Mouse (Mus musculus): ENCODE measurements at regions not wholly inside any gene's neighbourhood (a gene's known extent, or its start where the extent isn't known, plus 50 kb on each side); places are given as distances from the start of the nearest gene placed in this dataset.

DNA sequence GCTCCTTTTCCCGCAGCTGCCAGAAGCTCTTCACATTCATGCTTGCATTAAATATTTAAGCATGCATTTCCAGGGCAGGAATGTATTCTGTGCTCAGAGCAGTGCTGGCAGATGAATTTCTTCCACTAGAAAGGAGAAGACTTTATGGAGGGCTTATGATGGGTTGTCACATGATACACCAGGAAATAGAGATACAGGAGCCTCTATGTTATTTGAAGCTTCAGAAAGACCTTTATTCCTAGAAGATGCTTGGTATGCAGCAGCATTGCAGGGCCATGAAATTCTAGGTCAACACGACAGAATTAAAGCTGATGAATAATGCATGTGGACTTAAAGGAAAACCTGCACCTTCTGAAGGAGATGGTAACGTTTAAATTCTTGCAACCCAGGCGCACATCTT, 212.1 kb downstream of the Adgrg6 start:
- Histone ChIP-seq H3ac (ENCODE audit: control insufficient read depth, insufficient read length, low read depth) (no peak overlapping the region), H3K27me3 (ENCODE audit: control insufficient read depth, insufficient read depth, insufficient read length) (no peaks in the 10 kb centered on the region), H3K36me3 (ENCODE audit: control insufficient read depth, insufficient read depth) (no peaks in the 10 kb centered on the region), H3K79me3 (ENCODE audit: low read depth) (no peaks in the 10 kb centered on the region), H3K79me2 (ENCODE audit: control insufficient read depth, insufficient read depth) (no peaks in the 10 kb centered on the region), H3K4me3 (ENCODE audit: insufficient read depth, poor library complexity, severe bottlenecking) (no peak overlapping the region)
- no peak for TF ChIP-seq FOSL1 (IDR thresholded peaks at IDR 0.05; ENCODE audit: insufficient read depth, low read length, poor library complexity, severe bottlenecking)
- no peak for TF ChIP-seq USF1 (IDR thresholded peaks at IDR 0.05; ENCODE audit: low read depth)
- no peak for TF ChIP-seq MYOG (IDR thresholded peaks at IDR 0.05; ENCODE audit: control insufficient read depth, extremely low read depth, insufficient read length)

DNA sequence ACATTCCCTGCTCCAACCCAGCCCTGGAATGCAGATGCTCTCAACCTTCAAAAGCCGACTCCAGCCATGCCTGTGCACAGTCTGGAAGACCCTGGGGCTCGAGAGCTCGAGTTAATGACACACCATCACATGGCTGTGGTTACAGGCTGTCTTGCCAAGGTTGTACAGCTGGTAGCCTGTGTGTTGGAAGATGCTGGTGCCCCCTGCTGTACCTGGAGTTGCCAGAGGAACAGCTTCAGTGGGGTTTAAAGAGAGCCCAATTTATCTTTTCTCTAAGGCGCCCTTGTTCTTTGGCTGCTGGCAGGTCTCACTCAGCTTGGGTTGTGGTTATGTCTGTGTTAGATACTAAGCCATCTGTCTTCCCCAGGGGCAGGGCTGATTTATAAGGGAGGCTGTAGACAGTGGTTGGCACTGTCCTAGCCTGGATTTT, 212.8 kb downstream of the Adgrg6 start:
- Histone ChIP-seq H3K79me3 (ENCODE audit: low read depth) (no peaks in the 10 kb centered on the region), H3ac (ENCODE audit: control insufficient read depth, insufficient read length, low read depth) (no peak overlapping the region), H3K36me3 (ENCODE audit: control insufficient read depth, insufficient read depth) (no peaks in the 10 kb centered on the region), H3K4me3 (ENCODE audit: insufficient read depth, poor library complexity, severe bottlenecking) (no peak overlapping the region), H3K79me2 (ENCODE audit: control insufficient read depth, insufficient read depth) (no peaks in the 10 kb centered on the region), H3K27me3 (ENCODE audit: control insufficient read depth, insufficient read depth, insufficient read length) (no peaks in the 10 kb centered on the region)
- TF ChIP-seq USF1 (IDR thresholded peaks at IDR 0.05; ENCODE audit: low read depth) = no peak
- TF ChIP-seq MYOD1 (IDR thresholded peaks at IDR 0.05; ENCODE audit: control insufficient read depth, insufficient read length, low read depth) = peak; percentile 7
- TF ChIP-seq CTCF (IDR thresholded peaks at IDR 0.05; ENCODE audit: control insufficient read depth, insufficient read depth, insufficient read length) = no peak
- no peak for TF ChIP-seq CEBPB (IDR thresholded peaks at IDR 0.05; ENCODE audit: low read depth)

DNA sequence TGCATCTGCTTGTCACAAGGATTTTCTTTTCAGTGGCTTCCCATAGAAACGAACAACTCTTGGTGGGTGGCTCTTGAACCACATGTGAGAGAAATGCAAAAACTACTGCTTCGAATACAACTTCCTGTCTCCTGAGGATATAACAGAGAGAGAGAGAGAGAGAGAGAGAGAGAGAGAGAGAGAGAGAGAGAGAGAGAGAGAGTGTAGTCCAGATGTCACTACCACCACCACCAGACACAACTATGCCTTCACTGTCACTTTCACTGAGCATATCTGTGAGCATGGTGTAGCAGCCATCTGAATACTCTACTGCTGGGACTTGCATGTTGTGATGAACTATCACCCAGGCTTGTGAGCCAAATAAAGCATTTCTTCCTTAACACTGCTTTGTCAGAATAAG, 216.6 kb downstream of the Adgrg6 start:
- Histone ChIP-seq H3K36me3 (ENCODE audit: control insufficient read depth, insufficient read depth) (no peaks in the 10 kb centered on the region), H3K4me3 (ENCODE audit: insufficient read depth, poor library complexity, severe bottlenecking) (no peak overlapping the region), H3K79me2 (ENCODE audit: control insufficient read depth, insufficient read depth) (no peaks in the 10 kb centered on the region), H3K79me3 (ENCODE audit: low read depth) (no peaks in the 10 kb centered on the region), H3K27me3 (ENCODE audit: control insufficient read depth, insufficient read depth, insufficient read length) (no peaks in the 10 kb centered on the region), H3ac (ENCODE audit: control insufficient read depth, insufficient read length, low read depth) (no peak overlapping the region)
- TF ChIP-seq CEBPB (IDR thresholded peaks at IDR 0.05; ENCODE audit: low read depth) (no peak), MYOD1 (IDR thresholded peaks at IDR 0.05; ENCODE audit: control insufficient read depth, insufficient read length, low read depth) (no peak), MYOG (IDR thresholded peaks at IDR 0.05; ENCODE audit: control insufficient read depth, extremely low read depth, insufficient read length) (no peak), MAX (IDR thresholded peaks at IDR 0.05) (no peak), FOSL1 (IDR thresholded peaks at IDR 0.05; ENCODE audit: insufficient read depth, low read length, poor library complexity, severe bottlenecking) (no peak), CTCF (IDR thresholded peaks at IDR 0.05; ENCODE audit: control insufficient read depth, insufficient read depth, insufficient read length) (no peak)

DNA sequence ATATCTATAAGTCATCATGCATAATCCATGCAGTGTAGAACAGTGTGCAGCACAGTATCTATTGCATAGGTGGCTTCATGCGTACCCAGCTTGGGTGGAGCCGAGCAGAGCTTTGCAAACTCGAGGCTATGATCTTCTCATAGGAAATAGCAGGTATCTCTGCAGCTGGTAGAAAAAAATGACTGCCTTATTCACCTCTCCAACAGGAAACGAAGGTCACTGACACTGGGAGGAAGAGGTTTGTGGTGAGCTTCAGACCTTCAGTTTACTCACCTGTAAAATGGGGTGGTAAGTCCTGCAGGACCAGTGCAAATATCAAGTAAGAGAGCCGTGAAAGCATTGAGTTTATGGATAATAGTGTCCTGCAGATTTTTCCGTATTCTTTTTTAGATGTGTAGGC, 219.2 kb downstream of the Adgrg6 start:
- TF ChIP-seq MAX (IDR thresholded peaks at IDR 0.05) (no peak), USF1 (IDR thresholded peaks at IDR 0.05; ENCODE audit: low read depth) (no peak), MYOD1 (IDR thresholded peaks at IDR 0.05; ENCODE audit: control insufficient read depth, insufficient read length, low read depth) (no peak), CTCF (IDR thresholded peaks at IDR 0.05; ENCODE audit: control insufficient read depth, insufficient read depth, insufficient read length) (no peak), CEBPB (IDR thresholded peaks at IDR 0.05; ENCODE audit: low read depth) (no peak)
- Histone ChIP-seq H3K27me3 (ENCODE audit: control insufficient read depth, insufficient read depth, insufficient read length) (no peaks in the 10 kb centered on the region), H3K4me3 (ENCODE audit: insufficient read depth, poor library complexity, severe bottlenecking) (no peak overlapping the region), H3K36me3 (ENCODE audit: control insufficient read depth, insufficient read depth) (no peaks in the 10 kb centered on the region), H3K79me3 (ENCODE audit: low read depth) (no peaks in the 10 kb centered on the region), H3ac (ENCODE audit: control insufficient read depth, insufficient read length, low read depth) (no peak overlapping the region), H3K79me2 (ENCODE audit: control insufficient read depth, insufficient read depth) (no peaks in the 10 kb centered on the region)

DNA sequence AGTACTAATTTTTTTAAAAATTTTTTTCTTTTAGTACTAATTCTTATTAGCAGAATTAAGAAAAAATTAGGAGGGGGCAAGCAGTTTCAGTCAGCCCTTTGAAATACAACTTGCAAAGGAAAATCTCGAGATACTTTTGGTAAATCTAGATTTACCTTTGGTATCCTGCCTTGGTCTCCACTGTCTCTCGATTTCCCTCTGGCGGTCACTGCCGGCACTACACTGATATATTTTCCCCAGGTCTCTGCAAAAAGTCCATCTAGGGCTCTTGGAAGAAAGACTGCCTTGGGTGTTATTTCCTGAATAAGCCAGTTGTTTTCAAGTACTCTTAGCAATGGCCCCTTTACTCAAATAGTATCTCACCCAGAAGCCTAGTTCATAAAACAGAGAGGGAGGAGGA, 224.0 kb downstream of the Adgrg6 start:
- no peak overlapping the region for H3K4me3 ChIP-seq (ENCODE audit: insufficient read depth, poor library complexity, severe bottlenecking)
- no peaks in the 10 kb centered on the region for H3K79me2 ChIP-seq (ENCODE audit: control insufficient read depth, insufficient read depth)
- no peaks in the 10 kb centered on the region for H3K36me3 ChIP-seq (ENCODE audit: control insufficient read depth, insufficient read depth)
- no peaks in the 10 kb centered on the region for H3K27me3 ChIP-seq (ENCODE audit: control insufficient read depth, insufficient read depth, insufficient read length)
- TF ChIP-seq CTCF (IDR thresholded peaks at IDR 0.05; ENCODE audit: control insufficient read depth, insufficient read depth, insufficient read length) (peak; percentile 38), USF1 (IDR thresholded peaks at IDR 0.05; ENCODE audit: low read depth) (no peak)
- H3ac ChIP-seq (ENCODE audit: control insufficient read depth, insufficient read length, low read depth) = no peak overlapping the region
- no peaks in the 10 kb centered on the region for H3K79me3 ChIP-seq (ENCODE audit: low read depth)

DNA sequence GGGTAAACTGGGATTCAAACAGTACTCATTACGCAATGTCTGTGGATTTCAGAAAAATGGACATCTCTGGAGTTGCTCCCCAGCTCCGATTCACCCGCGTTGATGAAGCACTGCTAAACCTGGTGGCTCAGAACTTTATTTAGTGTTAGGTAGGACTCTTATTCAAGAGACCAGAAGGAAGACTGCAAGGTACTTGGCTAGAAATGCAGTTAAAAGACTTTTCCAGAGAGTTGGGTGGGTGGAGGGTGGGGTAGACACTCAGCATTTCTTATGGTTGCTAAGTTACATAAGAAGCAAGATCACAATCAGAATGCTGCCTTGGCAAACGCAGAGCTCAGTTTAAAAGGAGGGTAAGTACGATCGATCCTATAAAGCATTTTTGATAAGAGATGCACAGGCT, 230.2 kb downstream of the Adgrg6 start:
- Histone ChIP-seq H3K79me3 (ENCODE audit: low read depth) (no peaks in the 10 kb centered on the region), H3K4me3 (ENCODE audit: insufficient read depth, poor library complexity, severe bottlenecking) (no peak overlapping the region), H3K79me2 (ENCODE audit: control insufficient read depth, insufficient read depth) (no peaks in the 10 kb centered on the region), H3K27me3 (ENCODE audit: control insufficient read depth, insufficient read depth, insufficient read length) (no peaks in the 10 kb centered on the region), H3K36me3 (ENCODE audit: control insufficient read depth, insufficient read depth) (no peaks in the 10 kb centered on the region), H3ac (ENCODE audit: control insufficient read depth, insufficient read length, low read depth) (no peak overlapping the region)
- TF ChIP-seq CEBPB (IDR thresholded peaks at IDR 0.05; ENCODE audit: low read depth) (peak; percentile 21), MYOD1 (IDR thresholded peaks at IDR 0.05; ENCODE audit: control insufficient read depth, insufficient read length, low read depth) (no peak)

DNA sequence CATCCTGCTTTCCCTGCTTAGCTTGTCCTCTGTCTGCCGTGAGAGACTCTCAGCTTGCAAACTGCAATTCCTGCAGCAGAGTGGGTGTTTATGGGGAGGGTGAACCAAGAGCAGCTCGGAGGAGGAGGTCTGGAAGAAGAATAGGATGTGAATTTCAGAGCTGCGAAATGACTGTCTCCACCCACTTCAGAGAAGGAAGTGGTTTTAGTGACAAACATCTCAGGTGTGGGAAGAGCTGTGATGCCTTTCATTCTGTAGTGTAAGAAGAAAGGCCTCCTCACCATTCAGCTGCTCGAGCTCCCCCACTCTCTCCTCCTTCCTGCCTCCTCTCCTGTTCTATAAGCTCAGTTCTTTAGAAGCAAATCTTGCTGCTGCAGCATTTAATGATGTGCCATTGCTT, 230.9 kb downstream of the Adgrg6 start:
- H3K27me3 ChIP-seq (ENCODE audit: control insufficient read depth, insufficient read depth, insufficient read length) = no peaks in the 10 kb centered on the region
- no peak for TF ChIP-seq USF1 (IDR thresholded peaks at IDR 0.05; ENCODE audit: low read depth)
- no peak for TF ChIP-seq CTCF (IDR thresholded peaks at IDR 0.05; ENCODE audit: control insufficient read depth, insufficient read depth, insufficient read length)
- no peak for TF ChIP-seq MYOG (IDR thresholded peaks at IDR 0.05; ENCODE audit: control insufficient read depth, extremely low read depth, insufficient read length)
- TF ChIP-seq FOSL1 (IDR thresholded peaks at IDR 0.05; ENCODE audit: insufficient read depth, low read length, poor library complexity, severe bottlenecking) = no peak
- TF ChIP-seq CEBPB (IDR thresholded peaks at IDR 0.05; ENCODE audit: low read depth) = no peak
- no peak for TF ChIP-seq MYOD1 (IDR thresholded peaks at IDR 0.05; ENCODE audit: control insufficient read depth, insufficient read length, low read depth)
- TF ChIP-seq MAX (IDR thresholded peaks at IDR 0.05) = no peak

More for the DNA sequence above, 230.9 kb downstream of the Adgrg6 start:
- H3K36me3 ChIP-seq (ENCODE audit: control insufficient read depth, insufficient read depth) = no peaks in the 10 kb centered on the region
- no peak overlapping the region for H3ac ChIP-seq (ENCODE audit: control insufficient read depth, insufficient read length, low read depth)
- H3K79me2 ChIP-seq (ENCODE audit: control insufficient read depth, insufficient read depth) = no peaks in the 10 kb centered on the region
- H3K79me3 ChIP-seq (ENCODE audit: low read depth) = no peaks in the 10 kb centered on the region
- H3K4me3 ChIP-seq (ENCODE audit: insufficient read depth, poor library complexity, severe bottlenecking) = no peak overlapping the region
